Mouse (Mus musculus) midbrain, embryonic 16.5 days (tissue): Measurements from ENCODE around the gene Cul3. TPM values are rescaled to one million over a fixed set of nuclear protein-coding genes. Genes with fewer than 3 reads are reported as not detected.

Experiments used
- ATAC-seq: fragments of 200-750 bp; cut with Nextera tagmentation; 2 replicates; pipeline ENCODE4 v1.8.0; 2017; ENCODE audit warnings: moderate TSS enrichment
- H3K27ac ChIP-seq: fragments of 300-500 bp; sonication (generic); 2 replicates; pipeline ENCODE4 v1.5.1; 2014; ENCODE audit warnings: mild to moderate bottlenecking, low read length, mixed read lengths
- H3K27me3 ChIP-seq: fragments of 300-500 bp; sonication (generic); 2 replicates; pipeline ENCODE4 v1.6.1; 2014; ENCODE audit warnings: low read depth, low read length, mixed read lengths; ENCODE audit not compliant: control insufficient read depth, insufficient read depth
- H3K36me3 ChIP-seq: fragments of 300-500 bp; sonication (generic); 2 replicates; pipeline ENCODE4 v1.6.1; 2014; ENCODE audit warnings: mild to moderate bottlenecking, low read length, moderate library complexity, mixed read lengths; ENCODE audit not compliant: control insufficient read depth, insufficient read depth
- H3K4me1 ChIP-seq: fragments of 300-500 bp; sonication (generic); 2 replicates; pipeline ENCODE4 v1.6.1; 2014; ENCODE audit warnings: mild to moderate bottlenecking, low read length, mixed read lengths; ENCODE audit not compliant: control insufficient read depth, insufficient read depth
- H3K4me2 ChIP-seq: fragments of 300-500 bp; sonication (generic); 2 replicates; pipeline ENCODE4 v1.6.1; 2014; ENCODE audit warnings: mild to moderate bottlenecking, low read length, mixed read lengths
- H3K4me3 ChIP-seq: fragments of 300-500 bp; sonication (generic); 2 replicates; pipeline ENCODE4 v1.5.1; 2014; ENCODE audit warnings: low read depth, mild to moderate bottlenecking, low read length, moderate library complexity, mixed read lengths
- H3K9ac ChIP-seq: fragments of 300-500 bp; sonication (generic); 2 replicates; pipeline ENCODE4 v1.6.1; 2014; ENCODE audit warnings: low read depth, low read length, mixed read lengths
- H3K9me3 ChIP-seq: fragments of 300-500 bp; sonication (generic); replicated peaks from 2 replicates; pipeline ENCODE4 v1.6.1; 2014; ENCODE audit warnings: mild to moderate bottlenecking, low read length, mixed read lengths; ENCODE audit not compliant: control insufficient read depth, poor library complexity, severe bottlenecking
- WGBS: fragments of 180-500 bp; shearing (Covaris S2); extraction: QIAGEN DNeasy Blood & Tissue Kit; methylation state at CpG from one replicate; pipeline ENCODE4 v1.1.7; 2014; 5-methylcytosine and 5-hydroxymethylcytosine counted together
- polyA plus RNA-seq: library from polyadenylated mRNA; unstranded; fragments of >200 nt; fragmentation: Nextera tagmentation; extraction: Ambion mirVana; gene quantifications from 2 replicates; pipeline ENCODE4 v1.2.1, GENCODE M21; 2015

Gene Cul3
- polyA plus RNA-seq, 1 experiment from 2014 or later = 21.6 TPM

DNA sequence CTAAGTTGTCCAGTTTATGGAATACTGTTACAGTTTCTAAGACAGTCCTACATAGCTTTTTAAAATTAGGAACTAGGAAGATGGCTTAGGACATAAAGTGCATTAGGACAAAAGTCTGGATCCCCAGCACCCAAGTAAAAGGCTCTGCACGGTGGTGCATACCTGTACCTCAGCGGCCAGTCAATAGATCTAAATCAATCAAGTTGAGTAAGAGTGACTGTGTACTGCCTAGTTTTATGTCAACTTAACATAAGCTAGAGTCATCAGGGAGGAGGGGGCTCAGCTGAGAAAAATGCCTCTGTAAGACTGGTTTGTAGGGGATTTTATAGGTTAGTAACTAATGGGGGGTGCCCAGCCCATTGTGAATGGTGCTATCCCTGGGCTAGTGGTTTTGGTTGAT, 9.3 kb downstream of the Cul3 start:
- Histone ChIP-seq H3K4me3 (no peak overlapping the region), H3K27me3 (no peaks in the 10 kb centered on the region), H3K9me3 (no peaks in the 10 kb centered on the region), H3K27ac (no peak overlapping the region), H3K36me3 (no peaks in the 10 kb centered on the region), H3K4me1 (peaks cover 17% of the 10 kb centered on the region), H3K4me2 (no peak overlapping the region), H3K9ac (no peak overlapping the region)
- ATAC-seq = no peak
- 86% methylated on average over 2 of the region's 2 CpGs for WGBS

DNA sequence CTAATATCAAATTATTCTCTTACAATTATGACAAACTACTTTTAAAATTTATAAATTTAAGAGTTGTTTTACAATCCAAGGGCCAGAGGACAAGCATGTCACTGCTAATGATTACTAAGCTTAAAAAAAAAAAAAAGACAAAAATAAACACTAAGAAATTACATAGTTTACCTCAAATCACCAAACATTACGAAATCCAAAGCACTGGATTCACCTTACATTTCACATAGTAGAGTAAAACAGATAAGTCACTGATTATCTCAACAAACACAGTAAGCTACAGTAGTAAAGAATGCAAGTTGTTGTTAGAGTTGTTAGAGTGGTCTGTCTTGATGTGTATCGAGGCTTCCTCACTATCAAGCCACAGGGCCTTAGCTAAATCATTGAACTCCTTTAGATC, 14.5 kb downstream of the Cul3 start:
- H3K27ac ChIP-seq = no peak overlapping the region
- H3K4me3 ChIP-seq = no peak overlapping the region
- WGBS = 91% methylated on average over 2 of the region's 2 CpGs
- no peak overlapping the region for H3K9ac ChIP-seq
- ATAC-seq = no peak
- H3K27me3 ChIP-seq = no peaks in the 10 kb centered on the region
- no peaks in the 10 kb centered on the region for H3K36me3 ChIP-seq
- H3K4me2 ChIP-seq = no peak overlapping the region
- H3K9me3 ChIP-seq = no peaks in the 10 kb centered on the region
- H3K4me1 ChIP-seq = peaks cover 3% of the 10 kb centered on the region; the same call in 1 of the 2 replicates

DNA sequence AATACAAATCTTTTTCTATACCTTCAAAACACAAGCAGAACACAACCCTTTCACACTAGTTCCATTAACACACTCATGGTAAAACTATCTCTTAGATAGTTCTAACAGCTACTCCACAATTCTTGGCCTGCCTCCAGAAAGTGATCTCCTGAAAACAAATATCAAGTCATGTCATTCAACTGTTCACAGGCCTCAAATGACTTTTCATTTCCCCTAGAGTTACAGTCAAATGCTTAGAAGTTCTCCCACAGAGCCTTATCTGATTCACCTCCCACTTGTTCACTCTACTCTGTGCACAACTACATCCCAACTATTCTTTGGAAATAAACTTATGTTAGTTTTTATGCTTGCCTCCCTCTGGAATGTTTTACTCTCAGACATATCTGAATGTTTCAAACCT, 15.9 kb downstream of the Cul3 start:
- no peak overlapping the region for H3K27ac ChIP-seq
- H3K9ac ChIP-seq = no peak overlapping the region
- H3K4me2 ChIP-seq = no peak overlapping the region
- H3K4me3 ChIP-seq = no peak overlapping the region
- H3K4me1 ChIP-seq = peaks cover 3% of the 10 kb centered on the region; the same call in 1 of the 2 replicates
- no peak for ATAC-seq
- H3K9me3 ChIP-seq = no peaks in the 10 kb centered on the region
- no peaks in the 10 kb centered on the region for H3K27me3 ChIP-seq
- no peaks in the 10 kb centered on the region for H3K36me3 ChIP-seq

DNA sequence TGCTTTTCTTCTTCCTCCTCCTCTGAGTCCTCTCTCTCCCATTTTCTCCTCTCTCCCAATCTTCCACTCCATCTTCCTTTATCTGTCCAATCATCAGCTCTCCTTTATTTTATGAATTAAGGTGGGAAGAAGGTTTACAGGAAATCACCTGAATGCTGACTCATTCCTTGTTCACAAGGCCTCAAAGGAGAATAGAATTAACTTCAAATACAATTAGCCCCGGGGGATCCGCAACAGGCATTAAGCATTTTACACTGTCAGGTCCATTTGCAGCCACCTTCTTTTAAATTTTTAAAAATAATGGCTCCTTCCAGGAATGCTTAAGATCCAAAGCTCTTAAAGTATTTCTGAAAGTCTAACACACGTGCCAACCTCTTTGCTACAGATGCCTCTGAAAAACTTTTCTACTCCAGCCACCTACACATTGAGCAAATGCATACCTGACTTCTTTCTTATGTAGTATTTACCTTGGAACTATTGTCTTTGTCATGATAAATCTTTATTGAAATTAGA, 24.7 kb downstream of the Cul3 start:
- Histone ChIP-seq H3K9ac (no peak overlapping the region), H3K4me1 (no peaks in the 10 kb centered on the region), H3K36me3 (no peaks in the 10 kb centered on the region), H3K27me3 (no peaks in the 10 kb centered on the region), H3K4me3 (no peak overlapping the region), H3K27ac (no peak overlapping the region), H3K4me2 (no peak overlapping the region), H3K9me3 (no peaks in the 10 kb centered on the region)
- WGBS = 91% methylated on average over 3 of the region's 3 CpGs
- ATAC-seq = no peak

DNA sequence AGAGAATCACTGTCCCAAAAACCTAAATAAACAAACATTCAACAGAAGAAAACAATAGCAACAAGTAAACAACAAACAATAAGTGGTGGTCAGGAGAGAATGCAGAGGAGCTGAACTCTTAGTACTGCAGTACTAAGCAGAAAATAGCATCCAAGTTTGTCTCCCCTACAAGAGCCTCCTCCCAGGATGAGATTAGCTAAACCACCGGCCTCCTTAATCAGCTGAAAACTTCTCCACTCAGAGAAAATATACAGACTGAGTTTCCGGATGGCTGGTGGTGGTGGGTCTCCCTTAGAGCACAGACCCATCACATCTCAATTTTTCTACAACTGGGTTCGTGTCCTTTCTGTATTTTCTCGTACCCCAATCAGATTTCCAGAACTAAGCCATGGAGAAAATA, 47.0 kb downstream of the Cul3 start:
- Histone ChIP-seq H3K4me1 (peaks cover 2% of the 10 kb centered on the region; the same call in 1 of the 2 replicates), H3K36me3 (no peaks in the 10 kb centered on the region), H3K9me3 (no peaks in the 10 kb centered on the region), H3K4me3 (no peak overlapping the region), H3K4me2 (no peak overlapping the region), H3K9ac (no peak overlapping the region), H3K27me3 (no peaks in the 10 kb centered on the region), H3K27ac (no peak overlapping the region)
- WGBS = 67% methylated on average over 4 of the region's 4 CpGs
- ATAC-seq = no peak

DNA sequence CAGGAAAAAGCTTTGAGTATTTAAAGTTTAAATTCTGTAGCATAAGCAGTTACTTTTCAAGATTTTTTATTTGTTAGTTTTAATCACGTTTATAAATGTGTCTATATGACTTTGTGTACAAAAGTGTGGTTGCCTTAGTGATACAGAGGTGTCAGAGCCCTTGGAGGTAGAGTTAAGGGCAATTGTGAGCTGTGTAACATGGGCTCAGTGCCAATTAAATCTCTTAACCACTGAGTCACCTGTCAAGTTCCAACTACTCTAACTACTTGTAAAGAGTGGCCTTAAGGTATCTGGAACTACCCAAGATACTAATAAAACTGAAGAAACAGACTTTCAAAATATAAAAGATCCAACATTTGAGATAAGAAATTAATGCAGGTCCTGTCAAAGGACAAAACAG, 61.5 kb downstream of the Cul3 start:
- ATAC-seq = no peak
- Histone ChIP-seq H3K4me3 (no peak overlapping the region), H3K36me3 (peaks cover 25% of the 10 kb centered on the region), H3K4me2 (no peak overlapping the region), H3K4me1 (no peaks in the 10 kb centered on the region), H3K9ac (no peak overlapping the region), H3K27me3 (no peaks in the 10 kb centered on the region), H3K9me3 (no peaks in the 10 kb centered on the region), H3K27ac (no peak overlapping the region)
- WGBS = 96% methylated on average over 1 of the region's 1 CpGs

DNA sequence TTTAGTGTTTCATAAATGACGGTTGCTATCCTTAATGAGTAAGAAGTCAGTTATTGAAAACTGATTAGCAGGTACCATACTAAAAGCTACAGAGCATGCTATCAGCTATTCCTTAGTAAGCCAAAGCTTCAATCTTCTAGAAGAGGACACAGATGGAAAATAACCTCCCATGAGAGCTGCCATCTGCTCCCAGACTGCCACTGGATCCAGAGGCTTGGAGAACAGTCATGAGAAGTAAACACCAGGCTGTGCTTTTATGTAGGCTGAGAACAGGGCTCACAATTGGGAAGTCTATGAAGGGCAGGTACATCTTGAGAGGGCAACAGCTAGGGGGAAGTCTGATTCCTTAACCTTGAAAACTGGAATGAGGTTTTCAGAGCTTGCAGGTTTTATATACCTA, 79.8 kb downstream of the Cul3 start:
- Histone ChIP-seq H3K27me3 (no peaks in the 10 kb centered on the region), H3K4me3 (no peak overlapping the region), H3K9ac (no peak overlapping the region), H3K27ac (no peak overlapping the region), H3K4me1 (no peaks in the 10 kb centered on the region), H3K4me2 (no peak overlapping the region), H3K9me3 (no peaks in the 10 kb centered on the region), H3K36me3 (no peaks in the 10 kb centered on the region)
- ATAC-seq = no peak
- WGBS = 64% methylated on average over 1 of the region's 1 CpGs

DNA sequence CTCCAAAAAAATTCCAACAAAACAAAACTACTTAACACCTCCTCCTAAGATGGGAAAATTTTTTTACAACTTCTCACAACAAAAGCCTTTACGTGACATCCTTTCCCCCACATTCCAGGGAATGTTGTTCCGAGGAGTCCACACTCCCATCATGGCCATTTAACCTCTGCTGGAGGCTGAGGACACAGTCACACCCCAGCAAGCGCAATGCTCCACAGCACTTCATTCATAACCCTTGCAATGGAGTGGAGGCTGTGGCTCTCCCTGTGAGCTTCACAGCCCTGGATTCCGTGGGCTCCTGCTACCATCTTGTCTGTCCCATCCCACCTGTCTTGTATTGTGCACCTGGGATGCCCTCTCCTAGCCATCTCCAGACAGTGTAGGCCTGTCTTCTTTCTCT, 81.6 kb downstream of the Cul3 start:
- Histone ChIP-seq H3K27me3 (no peaks in the 10 kb centered on the region), H3K9ac (no peak overlapping the region), H3K36me3 (no peaks in the 10 kb centered on the region), H3K9me3 (no peaks in the 10 kb centered on the region), H3K4me1 (no peaks in the 10 kb centered on the region), H3K4me3 (no peak overlapping the region), H3K27ac (no peak overlapping the region), H3K4me2 (no peak overlapping the region)
- WGBS = 66% methylated on average over 4 of the region's 4 CpGs
- ATAC-seq = no peak

DNA sequence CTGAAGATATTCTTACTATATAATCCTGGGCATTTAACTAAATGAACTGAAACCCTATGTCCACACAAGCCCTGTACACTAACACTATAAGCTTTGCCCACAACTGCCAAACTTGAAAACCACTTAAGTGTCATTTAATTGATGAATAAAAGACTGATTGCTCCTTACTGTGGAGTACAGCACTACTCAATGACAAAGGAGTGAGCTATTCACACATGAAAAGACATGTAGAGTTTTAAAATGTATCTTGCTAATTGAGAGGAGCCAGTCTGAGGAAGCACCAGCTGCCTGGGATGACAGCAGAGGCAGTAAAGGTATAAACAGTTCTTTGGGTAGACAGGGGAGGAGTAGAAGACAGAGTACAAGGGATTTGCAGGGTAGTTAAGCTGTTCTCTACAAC, 87.0 kb downstream of the Cul3 start:
- Histone ChIP-seq H3K36me3 (no peaks in the 10 kb centered on the region), H3K9ac (no peak overlapping the region), H3K4me3 (no peak overlapping the region), H3K9me3 (no peaks in the 10 kb centered on the region), H3K27me3 (no peaks in the 10 kb centered on the region), H3K4me1 (no peaks in the 10 kb centered on the region), H3K4me2 (no peak overlapping the region), H3K27ac (no peak overlapping the region)
- ATAC-seq = no peak

DNA sequence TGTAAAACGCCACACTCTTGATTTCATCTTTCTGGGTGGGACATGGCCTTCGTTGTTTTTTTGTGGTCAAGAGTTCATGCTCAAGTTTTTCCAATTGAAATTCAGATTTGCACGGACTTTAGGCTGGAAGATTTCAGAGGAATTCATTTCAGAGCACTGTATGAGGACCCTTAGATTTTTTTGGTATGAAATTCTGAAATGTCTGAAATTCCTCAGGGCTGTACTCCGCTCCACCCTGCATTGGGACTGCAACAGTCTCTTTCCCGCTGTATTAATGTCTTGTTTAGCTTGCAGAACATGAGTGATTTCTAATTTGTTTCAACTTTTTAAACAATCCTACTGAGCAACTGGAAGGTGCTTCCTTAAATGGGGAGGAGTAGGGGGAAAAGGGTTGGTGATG, 90.0 kb downstream of the Cul3 start:
- no peak overlapping the region for H3K9ac ChIP-seq
- no peaks in the 10 kb centered on the region for H3K9me3 ChIP-seq
- H3K36me3 ChIP-seq = no peaks in the 10 kb centered on the region
- no peak overlapping the region for H3K4me3 ChIP-seq
- no peak overlapping the region for H3K27ac ChIP-seq
- no peaks in the 10 kb centered on the region for H3K4me1 ChIP-seq
- no peak overlapping the region for H3K4me2 ChIP-seq
- 91% methylated on average over 5 of the region's 5 CpGs for WGBS
- ATAC-seq = no peak
- no peaks in the 10 kb centered on the region for H3K27me3 ChIP-seq
